Mouse (Mus musculus) small intestine, adult 2 months (tissue): ENCODE results near the gene Vps26c.

ENCODE experiments used
- CTCF ChIP-seq: fragments of 200-500 bp; IDR thresholded peaks from 2 replicates; pipeline ENCODE4 v1.5.1; 2012; ENCODE audit warnings: low read depth, mild to moderate bottlenecking, control low read depth, inconsistent platforms, low read length, moderate library complexity, mixed read lengths; ENCODE audit not compliant: insufficient replicate concordance, insufficient read length; ENCODE audit errors: extremely low read depth
- POLR2A ChIP-seq: fragments of 200-500 bp; IDR thresholded peaks from 2 replicates; pipeline ENCODE4 v1.6.1; 2012; ENCODE audit warnings: low read depth, mild to moderate bottlenecking, control low read depth, inconsistent platforms, low read length, moderate library complexity

- TF ChIP-seq POLR2A (no peak), CTCF (no peak)
These were observed 37.3 kb downstream of the Vps26c start for GRCm38 (mm10) chr16:94489326-94489725.
